Mouse (Mus musculus) midbrain, postnatal 0 days (tissue): ENCODE measurements around the gene Foxp1. TPM values are rescaled to one million over a fixed set of nuclear protein-coding genes. Genes with fewer than 3 reads are reported as not detected.

ENCODE experiments used
- ATAC-seq: fragments of 200-750 bp; cut with Nextera tagmentation; 2 replicates; pipeline ENCODE4 v1.8.0; 2017; ENCODE audit warnings: moderate number of reproducible peaks, mild to moderate bottlenecking, moderate TSS enrichment, moderate library complexity; ENCODE audit not compliant: low FRiP score
- DNase-seq: peaks from one replicate; pipeline ENCODE4 v3.0.0-alpha.2; 2015; ENCODE audit warnings: low spot score
- H3K27ac ChIP-seq: fragments of 300-500 bp; sonication (generic); 2 replicates; pipeline ENCODE4 v1.5.1; 2014; ENCODE audit warnings: low read depth, mild to moderate bottlenecking, low read length, mixed read lengths
- H3K27me3 ChIP-seq: fragments of 300-500 bp; sonication (generic); 2 replicates; pipeline ENCODE4 v1.6.1; 2014; ENCODE audit warnings: low read length, control low read depth, mixed read lengths; ENCODE audit not compliant: insufficient read depth
- H3K36me3 ChIP-seq: fragments of 300-500 bp; sonication (generic); 2 replicates; pipeline ENCODE4 v1.6.1; 2014; ENCODE audit warnings: low read length, control low read depth, mixed read lengths; ENCODE audit not compliant: insufficient read depth
- H3K4me1 ChIP-seq: fragments of 300-500 bp; sonication (generic); 2 replicates; pipeline ENCODE4 v1.6.1; 2014; ENCODE audit warnings: mild to moderate bottlenecking, control low read depth, antibody characterized with exemption, low read length, mixed read lengths; ENCODE audit not compliant: insufficient read depth
- H3K4me2 ChIP-seq: fragments of 300-500 bp; sonication (generic); 2 replicates; pipeline ENCODE4 v1.6.1; 2014; ENCODE audit warnings: low read depth, mild to moderate bottlenecking, low read length, mixed read lengths; ENCODE audit not compliant: poor library complexity, severe bottlenecking
- H3K4me3 ChIP-seq: fragments of 300-500 bp; sonication (generic); 2 replicates; pipeline ENCODE4 v1.5.1; 2014; ENCODE audit warnings: low read depth, mild to moderate bottlenecking, low read length, moderate library complexity
- H3K9ac ChIP-seq: fragments of 300-500 bp; sonication (generic); replicated peaks from 2 replicates; pipeline ENCODE4 v1.6.1; 2014; ENCODE audit warnings: mild to moderate bottlenecking, low read length, moderate library complexity, mixed read lengths; ENCODE audit not compliant: poor library complexity, severe bottlenecking
- H3K9me3 ChIP-seq: fragments of 300-500 bp; sonication (generic); 2 replicates; pipeline ENCODE4 v1.6.1; 2016; ENCODE audit warnings: low read length, control low read depth
- CTCF ChIP-seq: IDR thresholded peaks from 2 replicates; pipeline ENCODE4 v1.5.1; 2016; ENCODE audit warnings: antibody characterized with exemption, mild to moderate bottlenecking
- WGBS: fragments of 180-500 bp; shearing (Covaris S2); extraction: QIAGEN DNeasy Blood & Tissue Kit; methylation state at CpG from one replicate; pipeline ENCODE4 v1.1.7; 2014; 5-methylcytosine and 5-hydroxymethylcytosine counted together
- polyA plus RNA-seq: library from polyadenylated mRNA; unstranded; fragments of >200 nt; fragmentation: Nextera tagmentation; extraction: Ambion mirVana; gene quantifications from 2 replicates; pipeline ENCODE4 v1.2.1, GENCODE M21; 2015
- total RNA-seq: library from RNA; depleted of rRNA; stranded (reverse); fragments of >200 nt; gene quantifications from 2 replicates; pipeline ENCODE4 v1.2.3, GENCODE M21; 2014

The Foxp1 gene
- total and polyA plus RNA-seq, 2 experiments from 2014 or later = 71.1 to 74.3 TPM

DNA sequence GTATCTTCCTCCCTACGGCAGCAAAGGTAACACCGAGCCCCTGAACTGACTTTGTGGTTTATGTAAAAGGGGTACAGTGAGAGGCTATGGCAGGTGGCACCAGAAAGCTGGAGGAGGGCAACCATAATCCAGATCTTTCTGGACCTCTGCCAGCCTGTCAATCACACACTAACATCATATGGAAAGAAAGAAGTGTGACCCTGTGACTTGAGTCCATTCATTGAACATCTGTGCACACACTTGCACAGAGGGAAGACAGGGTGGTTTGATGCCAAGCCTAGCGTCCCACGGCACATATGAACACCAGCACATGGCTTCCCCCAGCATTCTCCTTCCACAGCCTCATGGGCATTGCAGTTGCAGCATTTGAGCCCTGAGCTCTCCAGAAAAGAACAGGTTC lies 58.1 kb downstream of the Foxp1 start:
- Histone ChIP-seq H3K27ac (no peak overlapping the region), H3K9ac (no peak overlapping the region), H3K4me2 (no peak overlapping the region), H3K9me3 (no peaks in the 10 kb centered on the region), H3K36me3 (no peaks in the 10 kb centered on the region), H3K27me3 (no peaks in the 10 kb centered on the region), H3K4me1 (no peaks in the 10 kb centered on the region), H3K4me3 (no peak overlapping the region)
- ATAC-seq (no peak), DNase-seq (no peak)
- no peak for TF ChIP-seq CTCF
- WGBS = 78% methylated on average over 4 of the region's 4 CpGs

GRCm38 (mm10) chr6:99463906-99464305 lies 58.6 kb downstream of the Foxp1 start:
- no peak overlapping the region for H3K27ac ChIP-seq
- DNase-seq = peak; percentile 62

DNA sequence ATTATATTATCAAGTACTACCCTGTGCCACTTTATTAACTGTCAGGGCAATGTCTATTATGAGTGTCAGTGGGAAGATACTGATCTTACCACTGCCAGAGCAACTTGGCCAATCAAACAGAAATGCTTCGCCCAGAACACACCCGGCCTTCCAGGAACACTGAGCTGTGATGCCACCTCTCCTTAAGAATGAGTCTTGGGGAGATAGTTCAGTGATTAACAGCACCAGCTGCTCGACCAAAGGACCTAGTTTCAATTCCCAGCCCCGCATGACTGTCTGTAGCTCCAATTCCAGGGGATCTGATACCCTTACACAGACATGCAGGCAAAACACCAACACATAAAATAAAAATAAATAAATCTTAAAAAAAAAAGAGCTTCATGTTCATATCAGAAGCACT lies 63.7 kb downstream of the Foxp1 start:
- DNase-seq (no peak), ATAC-seq (no peak)
- Histone ChIP-seq H3K9ac (no peak overlapping the region), H3K27me3 (no peaks in the 10 kb centered on the region), H3K4me3 (no peak overlapping the region), H3K4me2 (no peak overlapping the region), H3K4me1 (no peaks in the 10 kb centered on the region), H3K36me3 (no peaks in the 10 kb centered on the region), H3K9me3 (no peaks in the 10 kb centered on the region), H3K27ac (no peak overlapping the region)
- 92% methylated on average over 4 of the region's 4 CpGs for WGBS
- no peak for TF ChIP-seq CTCF

More at GRCm38 (mm10) chr6:99463906-99464305, 58.6 kb downstream of the Foxp1 start:
- no peak for ATAC-seq
- H3K4me1 ChIP-seq = no peaks in the 10 kb centered on the region
- H3K9me3 ChIP-seq = no peaks in the 10 kb centered on the region
- no peak overlapping the region for H3K4me3 ChIP-seq
- WGBS = 74% methylated on average over 7 of the region's 7 CpGs
- no peak overlapping the region for H3K9ac ChIP-seq
- no peak for TF ChIP-seq CTCF
- H3K27me3 ChIP-seq = no peaks in the 10 kb centered on the region
- H3K4me2 ChIP-seq = no peak overlapping the region
- no peaks in the 10 kb centered on the region for H3K36me3 ChIP-seq

DNA sequence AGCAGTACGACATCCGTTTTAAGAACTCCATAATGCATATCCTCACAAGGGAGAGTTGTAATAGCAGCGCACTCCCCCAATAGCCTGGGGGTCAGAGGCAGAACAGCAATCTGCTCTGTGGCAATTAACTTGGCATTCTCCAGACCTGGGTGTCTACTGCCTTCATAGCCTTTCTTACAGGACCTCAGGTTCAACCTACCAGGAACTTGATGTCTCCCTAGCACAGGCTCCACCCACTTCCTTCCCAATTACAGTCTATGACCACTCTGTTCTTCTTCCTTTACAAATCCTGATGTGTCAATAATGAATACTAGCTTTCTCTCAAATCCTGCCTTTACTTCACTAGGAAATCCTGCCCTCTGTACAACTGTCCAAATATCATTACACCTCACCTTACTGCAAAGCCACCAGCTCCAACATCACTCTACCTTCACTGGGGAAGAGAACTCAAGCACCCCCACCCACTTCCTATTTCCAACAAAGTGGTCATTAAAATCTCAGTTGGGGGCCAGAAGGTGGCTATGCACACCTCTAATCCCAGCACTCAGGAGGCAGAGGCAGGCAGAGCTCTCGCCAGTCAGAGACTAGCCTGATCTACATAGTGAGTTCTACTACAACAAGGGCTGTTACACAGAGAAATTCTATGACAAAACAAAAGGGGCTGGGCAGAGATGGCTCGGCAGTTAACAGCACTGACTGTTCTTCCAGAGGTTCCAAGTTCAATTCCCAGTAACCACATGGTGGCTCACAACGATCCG lies 68.6 kb downstream of the Foxp1 start:
- WGBS = 85% methylated on average over 7 of the region's 7 CpGs
- Histone ChIP-seq H3K4me2 (no peak overlapping the region), H3K4me1 (no peaks in the 10 kb centered on the region), H3K27me3 (no peaks in the 10 kb centered on the region), H3K9ac (no peak overlapping the region), H3K4me3 (no peak overlapping the region), H3K9me3 (no peaks in the 10 kb centered on the region), H3K36me3 (no peaks in the 10 kb centered on the region), H3K27ac (no peak overlapping the region)
- ATAC-seq (no peak), DNase-seq (no peak)
- TF ChIP-seq CTCF = no peak

DNA sequence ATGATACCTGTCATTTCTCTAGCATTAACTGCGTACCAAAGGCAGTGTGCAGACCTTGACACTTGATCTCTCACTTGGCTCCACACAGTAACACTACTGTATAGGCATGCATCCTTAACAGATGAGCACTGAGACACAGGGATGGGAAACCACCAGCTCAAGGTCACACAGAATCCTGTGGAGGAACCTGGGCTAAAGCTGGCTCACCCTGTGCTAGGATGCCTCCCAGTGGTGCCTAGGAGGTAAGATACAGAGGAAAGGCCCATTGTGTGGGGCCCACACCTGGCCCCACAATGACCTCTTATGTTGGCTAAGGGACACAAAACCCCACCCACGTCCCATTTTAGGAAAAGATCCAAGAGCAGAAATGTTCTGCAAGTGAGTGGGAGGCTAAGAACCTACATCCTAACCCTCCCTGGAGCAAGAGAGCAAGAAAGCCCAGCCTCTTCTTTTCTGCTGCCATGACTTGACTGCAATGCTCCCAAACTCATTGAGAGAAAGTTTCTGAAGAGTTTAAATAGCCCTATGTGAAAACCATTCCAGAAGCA lies 69.8 kb downstream of the Foxp1 start:
- no peak overlapping the region for H3K4me3 ChIP-seq
- ATAC-seq = no peak
- 0 out of 2 replicates have a peak, but pooled peaks have one; percentile 14 for TF ChIP-seq CTCF
- no peak overlapping the region for H3K9ac ChIP-seq
- no peak for DNase-seq
- H3K4me2 ChIP-seq = no peak overlapping the region
- H3K4me1 ChIP-seq = no peaks in the 10 kb centered on the region
- H3K36me3 ChIP-seq = no peaks in the 10 kb centered on the region
- H3K27ac ChIP-seq = no peak overlapping the region
- H3K9me3 ChIP-seq = no peaks in the 10 kb centered on the region
- no peaks in the 10 kb centered on the region for H3K27me3 ChIP-seq
- 71% methylated on average over 2 of the region's 2 CpGs for WGBS

DNA sequence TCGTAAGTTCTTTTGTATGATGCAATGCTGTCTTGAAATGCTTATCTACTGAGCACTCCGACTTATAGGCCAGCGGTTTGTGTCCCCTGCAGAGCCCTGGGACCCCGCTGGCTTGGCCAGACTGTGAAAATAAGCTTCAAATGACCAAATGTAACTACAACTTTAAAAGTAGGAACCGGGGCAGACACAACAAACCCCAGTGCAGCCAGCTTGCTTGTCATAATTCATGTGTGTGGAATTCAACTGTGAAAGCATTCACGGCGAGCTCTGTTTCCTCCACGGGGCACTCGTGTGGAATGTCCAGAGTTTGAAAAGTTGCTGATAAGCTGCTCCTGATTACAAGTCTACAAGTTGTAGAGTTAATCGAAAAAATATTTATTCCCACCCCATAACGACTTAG lies 71.0 kb downstream of the Foxp1 start:
- no peak overlapping the region for H3K4me3 ChIP-seq
- H3K27me3 ChIP-seq = no peaks in the 10 kb centered on the region
- WGBS = 60% methylated on average over 11 of the region's 11 CpGs
- H3K9me3 ChIP-seq = no peaks in the 10 kb centered on the region
- no peak for TF ChIP-seq CTCF
- H3K4me1 ChIP-seq = no peaks in the 10 kb centered on the region
- no peak for ATAC-seq
- no peak overlapping the region for H3K9ac ChIP-seq
- H3K4me2 ChIP-seq = no peak overlapping the region
- DNase-seq = no peak
- H3K27ac ChIP-seq = no peak overlapping the region
- no peaks in the 10 kb centered on the region for H3K36me3 ChIP-seq
